Mouse (Mus musculus) lung, postnatal 36 days (tissue): ENCODE measurements around the gene Hydin.
"Not testable (repeated sequence)": the region's sequence is repeated elsewhere in the genome, so short reads cannot be mapped to it uniquely, and the experiment has no call there.

Experiments
- DNase-seq: peaks from one replicate; pipeline ENCODE4 v3.0.0; 2022; ENCODE audit warnings: mixed read lengths

The Hydin gene

DNA sequence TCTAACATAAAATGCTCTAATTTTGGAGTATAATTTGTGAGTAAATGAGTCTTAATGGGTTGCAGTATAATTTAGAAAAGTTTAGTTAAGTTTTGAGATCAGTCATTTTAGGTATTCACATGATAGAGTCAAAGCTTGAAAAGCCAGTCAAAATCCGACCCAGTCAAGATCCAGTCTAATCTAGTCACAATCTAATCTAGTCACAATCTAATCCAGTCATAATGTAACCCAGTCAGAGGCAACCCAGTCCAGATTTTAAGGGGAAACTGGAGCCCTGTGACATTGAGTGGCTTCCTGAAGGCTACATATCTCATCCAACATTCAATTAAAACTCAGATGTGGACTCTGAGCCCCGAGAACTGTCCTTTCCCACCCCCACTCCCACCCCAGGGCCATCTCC, 72.7 kb downstream of the Hydin start:
- no peak for DNase-seq

DNA sequence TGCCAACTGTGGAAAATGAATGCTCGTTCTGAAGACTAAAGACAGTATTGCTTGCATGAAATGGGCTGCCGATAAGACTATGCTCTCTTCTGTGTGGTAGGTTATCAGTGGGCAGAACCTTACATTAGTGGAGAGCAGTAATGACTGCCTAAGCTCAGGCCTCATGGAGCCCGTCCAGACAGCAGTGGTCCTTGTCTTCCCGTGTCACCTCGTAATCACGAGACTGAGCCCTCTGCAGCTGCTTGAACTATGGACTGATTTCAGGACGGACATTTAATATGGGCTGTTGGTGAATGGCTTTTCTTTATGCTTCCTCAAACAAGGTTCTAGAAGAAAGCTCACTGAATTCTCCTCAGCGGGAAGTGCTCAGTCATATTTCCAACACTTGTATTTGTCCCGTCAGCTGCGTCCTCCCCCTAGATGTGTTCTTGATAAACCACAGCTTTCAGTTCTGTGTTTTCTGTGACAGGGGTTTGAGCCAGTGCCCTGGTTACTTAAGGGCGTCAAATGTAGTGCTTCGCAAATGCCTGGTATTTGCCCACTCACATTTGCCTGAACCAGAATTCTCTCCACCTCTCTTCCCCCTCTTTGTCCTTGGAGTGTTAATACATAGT, 73.4 kb downstream of the Hydin start:
- peak; percentile 51 for DNase-seq

DNA sequence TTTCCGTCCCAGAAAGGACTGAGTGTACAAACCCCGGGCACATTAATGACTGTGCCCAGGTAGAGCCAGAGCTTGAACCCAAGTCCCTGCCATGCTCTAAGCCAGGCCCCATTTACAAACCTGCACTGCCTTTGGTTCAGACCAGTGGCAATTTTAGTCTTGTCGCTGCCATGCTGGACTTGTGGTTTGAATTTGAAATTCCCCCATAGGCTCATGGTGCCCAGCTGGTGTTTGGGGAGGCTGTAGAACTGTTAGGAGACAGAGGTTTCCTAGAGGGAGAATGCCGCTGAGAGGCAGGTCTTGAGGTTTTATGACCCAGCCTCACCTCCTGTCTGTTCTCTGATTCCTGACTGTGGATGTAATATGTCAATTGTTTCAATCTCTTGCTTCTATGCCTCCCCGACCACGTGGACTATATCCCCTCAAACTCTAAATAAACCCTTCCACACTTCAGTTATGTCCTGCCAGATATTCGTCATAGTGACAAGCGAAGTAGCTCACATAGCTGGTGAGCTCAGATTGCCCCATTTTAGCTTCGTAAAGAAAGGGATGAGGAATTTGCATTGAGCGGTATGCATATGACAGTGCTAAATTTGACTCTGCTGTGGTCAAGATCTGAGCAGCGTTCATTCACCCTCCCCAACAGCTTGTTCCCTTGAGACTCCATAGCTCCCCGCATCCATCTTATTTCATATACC, 79.1 kb downstream of the Hydin start:
- DNase-seq = no peak

- DNase-seq = no peak
Measured at GRCm38 (mm10) chr8:110346915-110347314, 80.1 kb downstream of the Hydin start.

GRCm38 (mm10) chr8:110350725-110351124, 83.9 kb downstream of the Hydin start:
- DNase-seq = no peak

GRCm38 (mm10) chr8:110351909-110352308, 85.1 kb downstream of the Hydin start:
- no peak for DNase-seq

DNA sequence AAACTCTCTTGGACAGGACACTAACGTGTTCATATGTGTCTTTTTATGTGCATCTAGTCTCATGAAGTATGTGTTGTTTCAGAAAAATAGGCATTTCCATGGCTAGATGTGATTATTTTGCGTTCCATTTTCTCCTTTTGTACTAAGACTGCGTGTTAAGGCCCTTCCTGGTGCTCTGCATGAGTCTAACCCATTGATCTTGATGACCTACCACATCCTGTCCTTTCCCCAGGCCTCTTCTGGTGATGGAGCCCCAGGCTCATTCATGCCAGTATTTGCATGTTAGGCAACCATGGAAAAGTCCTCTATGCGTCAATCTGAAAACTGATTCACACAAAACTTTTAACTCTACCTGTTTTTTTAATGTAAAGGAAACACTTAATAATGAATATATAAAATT, 96.2 kb downstream of the Hydin start:
- DNase-seq = no peak

GRCm38 (mm10) chr8:110372836-110373235, 106.1 kb downstream of the Hydin start:
- DNase-seq = no peak

DNA sequence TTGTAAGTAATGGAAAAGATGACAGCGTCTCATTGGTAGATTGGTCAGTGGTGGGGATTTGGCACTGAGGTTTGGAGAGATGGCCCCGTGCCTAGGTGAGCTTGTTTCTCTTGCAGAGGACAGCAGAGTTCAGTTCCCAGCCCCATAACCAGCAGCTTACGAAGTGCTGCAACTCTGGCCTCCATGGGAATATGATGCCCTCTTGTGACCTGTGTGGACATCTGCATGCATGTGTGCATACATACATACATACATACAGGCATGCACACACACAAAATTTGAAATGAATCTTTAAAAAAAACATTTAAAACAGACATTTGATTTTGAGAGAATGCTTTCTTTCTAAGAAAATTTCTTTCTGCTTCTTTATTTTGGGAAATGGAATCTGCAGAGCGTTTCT, 106.9 kb downstream of the Hydin start:
- DNase-seq = no peak

DNA sequence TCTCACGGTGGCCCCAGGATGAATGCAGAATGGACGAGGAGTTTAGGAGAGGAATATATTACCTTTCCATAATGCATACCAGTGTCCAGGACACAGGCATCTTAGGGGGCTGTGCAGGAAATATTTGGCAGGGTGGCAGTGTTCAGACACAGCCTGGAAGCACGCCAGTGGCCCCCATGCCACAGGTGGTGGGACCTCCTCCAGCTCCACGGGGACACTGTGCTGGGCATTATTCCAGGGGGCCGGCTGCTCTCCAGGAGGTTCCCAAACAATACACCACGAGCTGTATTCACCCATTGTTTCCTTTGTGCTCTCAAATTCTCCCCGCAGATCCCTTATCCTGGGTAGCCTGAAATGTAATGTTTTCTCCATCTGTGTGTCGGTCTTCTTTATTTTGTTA, 116.0 kb downstream of the Hydin start:
- DNase-seq = no peak

GRCm38 (mm10) chr8:110384632-110385031, 117.9 kb downstream of the Hydin start:
- DNase-seq = not testable (repeated sequence)

DNA sequence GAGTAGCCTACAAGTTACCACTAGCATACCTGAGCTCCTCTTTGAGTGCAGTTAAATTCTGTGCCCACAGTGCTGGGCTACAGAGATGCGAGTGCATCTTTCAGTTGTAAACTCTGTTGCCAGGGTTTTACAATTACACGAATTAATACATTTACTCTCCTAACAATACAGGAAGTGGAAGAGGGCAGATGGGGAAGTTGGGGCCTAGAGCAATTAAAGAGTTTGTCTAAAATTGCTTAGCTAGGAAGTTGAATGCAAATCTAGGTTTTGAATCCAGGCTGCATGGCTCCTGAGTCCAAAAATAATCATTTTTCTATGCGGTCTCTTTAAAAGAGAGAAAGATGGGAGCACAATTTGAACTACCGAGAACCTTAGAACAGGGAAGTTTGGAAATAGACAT, 128.9 kb downstream of the Hydin start:
- no peak for DNase-seq

GRCm38 (mm10) chr8:110400536-110400935, 133.8 kb downstream of the Hydin start:
- no peak for DNase-seq

DNA sequence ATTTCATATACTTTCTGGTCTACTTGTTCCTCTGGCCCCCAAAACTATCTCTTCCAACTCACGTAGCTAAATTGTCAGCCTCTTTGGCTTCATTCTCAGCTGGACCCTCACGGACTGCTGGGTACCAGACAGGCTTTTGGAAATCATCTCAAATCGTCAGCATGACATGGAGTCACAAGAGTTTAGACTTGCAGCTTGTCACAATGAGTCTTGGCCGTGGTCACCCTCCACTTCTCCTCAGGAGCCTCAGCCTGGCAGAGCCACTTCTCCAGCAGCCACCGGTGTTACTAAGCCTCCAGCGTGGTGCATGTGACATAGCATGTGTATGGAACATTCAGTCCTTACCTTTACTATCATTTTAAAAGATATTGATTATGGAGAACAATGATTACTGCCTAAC, 135.5 kb downstream of the Hydin start:
- no peak for DNase-seq

DNA sequence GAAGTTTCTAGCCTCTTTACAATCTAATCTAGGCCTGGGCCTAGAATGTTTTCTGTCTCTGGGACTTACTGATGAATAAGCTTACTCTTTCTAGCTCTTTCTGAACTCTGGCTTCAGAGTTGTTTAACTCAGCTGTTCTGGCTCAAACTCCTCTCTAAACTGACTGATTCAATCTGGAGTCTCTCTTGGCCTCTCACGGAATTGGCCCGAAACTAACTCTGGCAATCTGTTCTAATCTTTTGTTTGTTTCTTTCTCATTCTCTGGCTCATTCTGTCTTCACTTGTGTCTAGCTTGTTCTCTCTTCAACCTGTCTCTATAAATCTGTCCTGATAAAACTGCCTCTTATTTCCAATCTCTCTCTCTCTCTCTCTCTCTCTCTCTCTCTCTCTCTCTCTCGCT, 137.7 kb downstream of the Hydin start:
- DNase-seq = peak; percentile 30

DNA sequence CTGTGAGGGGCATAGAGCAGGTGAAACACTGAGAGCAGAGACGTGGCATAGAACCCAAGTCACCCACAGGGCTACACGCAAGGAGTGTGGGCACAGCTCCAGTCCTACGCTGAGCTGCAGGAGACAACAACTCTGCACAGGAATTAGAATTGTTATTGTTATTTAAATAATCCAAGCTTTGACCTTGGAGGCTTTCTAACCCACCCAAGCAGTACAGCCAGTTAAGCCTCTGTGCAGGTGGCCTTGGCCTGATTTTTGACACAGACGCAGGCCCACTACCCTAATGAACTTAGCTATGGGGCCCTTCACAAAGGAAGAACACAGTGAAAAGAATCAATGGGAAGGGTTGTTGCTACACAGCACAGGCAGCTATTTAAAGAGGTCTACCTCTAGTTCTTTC, 148.3 kb downstream of the Hydin start:
- DNase-seq = no peak

DNA sequence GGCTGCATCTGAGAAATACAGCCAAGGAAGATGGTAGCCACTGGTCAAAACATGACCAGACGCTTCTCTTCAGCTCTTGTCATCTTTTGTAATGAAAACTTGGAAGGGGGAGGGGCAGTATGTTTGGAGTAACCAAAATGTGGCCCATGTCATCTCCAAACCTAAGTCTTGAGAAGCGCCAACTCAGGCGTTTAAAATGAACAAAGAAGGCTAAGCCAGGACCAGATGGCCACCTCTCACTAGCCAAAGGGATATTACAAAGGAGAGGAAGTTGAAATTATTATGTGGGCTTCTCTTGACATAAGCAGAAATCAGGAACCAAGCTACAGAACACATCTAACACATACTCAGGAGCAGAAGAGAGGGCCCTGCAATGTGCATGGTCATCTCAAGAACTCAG, 150.2 kb downstream of the Hydin start:
- no peak for DNase-seq

- no peak for DNase-seq
Measured at GRCm38 (mm10) chr8:110417801-110418200, 151.0 kb downstream of the Hydin start.

GRCm38 (mm10) chr8:110419711-110420110, 152.9 kb downstream of the Hydin start:
- DNase-seq = peak; percentile 22

GRCm38 (mm10) chr8:110420221-110420620, 153.4 kb downstream of the Hydin start:
- no peak for DNase-seq

- DNase-seq = peak; percentile 19
Measured at GRCm38 (mm10) chr8:110424146-110424545, 157.4 kb downstream of the Hydin start.

DNA sequence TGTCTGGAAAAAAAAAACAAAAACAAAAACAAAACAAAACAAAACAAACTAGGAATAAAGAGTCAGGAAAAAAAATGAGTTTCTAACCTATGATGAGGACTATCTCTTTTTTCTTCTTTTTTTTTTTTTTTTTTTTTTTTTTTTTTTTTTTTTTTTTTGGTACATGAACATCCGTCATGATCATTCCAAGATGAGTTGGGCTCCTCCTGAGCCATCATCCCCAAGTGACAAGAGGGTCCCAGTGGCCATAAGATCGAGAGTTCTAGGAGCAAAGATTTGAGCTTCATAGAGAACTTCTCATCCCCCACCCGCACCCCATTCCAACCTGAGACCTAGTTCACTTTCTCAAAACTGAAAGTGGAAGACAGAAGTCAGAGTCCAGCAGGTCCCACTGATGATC, 164.6 kb downstream of the Hydin start:
- DNase-seq = no peak

- DNase-seq = no peak
Measured at GRCm38 (mm10) chr8:110440528-110440927, 173.8 kb downstream of the Hydin start.

GRCm38 (mm10) chr8:110444276-110444675, 177.5 kb downstream of the Hydin start:
- no peak for DNase-seq

DNA sequence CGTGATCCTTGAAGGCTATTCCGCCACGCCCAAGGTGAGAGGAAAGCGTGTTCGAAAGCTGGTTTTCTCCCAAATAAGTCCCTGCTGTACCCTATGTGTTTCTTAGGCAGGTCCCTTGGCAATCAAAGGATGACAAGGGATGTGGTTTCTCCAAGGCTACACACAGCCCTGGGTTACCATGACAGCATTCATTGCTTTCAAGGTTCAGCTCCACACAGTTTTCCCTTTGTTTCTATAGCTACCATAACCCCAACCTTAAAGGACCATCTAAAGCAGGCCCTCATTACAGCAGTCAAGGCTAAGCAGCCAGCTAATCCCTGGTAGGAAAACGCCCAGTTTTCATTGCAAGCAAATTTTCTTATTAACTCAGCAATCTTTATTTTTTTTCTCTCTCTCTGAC, 183.7 kb downstream of the Hydin start:
- DNase-seq = no peak
